Mouse (Mus musculus) neural tube, embryonic 14.5 days (tissue): ENCODE measurements around the gene Frmd4a. TPM values are rescaled to one million over a fixed set of nuclear protein-coding genes. Genes with fewer than 3 reads are reported as not detected.

Experiments
- ATAC-seq: fragments of 200-750 bp; cut with Nextera tagmentation; 2 replicates; pipeline ENCODE4 v1.8.0; 2017; ENCODE audit warnings: low read depth, mild to moderate bottlenecking, moderate TSS enrichment, moderate library complexity
- H3K27ac ChIP-seq: fragments of 300-500 bp; sonication (generic); 2 replicates; pipeline ENCODE4 v1.5.1; 2014; ENCODE audit warnings: low read depth, mild to moderate bottlenecking, control low read depth, low read length, moderate library complexity, mixed read lengths
- H3K27me3 ChIP-seq: fragments of 300-500 bp; sonication (generic); 2 replicates; pipeline ENCODE4 v1.6.1; 2014; ENCODE audit warnings: low read length; ENCODE audit not compliant: control insufficient read depth, insufficient read depth
- H3K36me3 ChIP-seq: fragments of 300-500 bp; sonication (generic); 2 replicates; pipeline ENCODE4 v1.6.1; 2014; ENCODE audit warnings: low read length, mixed read lengths; ENCODE audit not compliant: control insufficient read depth, insufficient read depth
- H3K4me1 ChIP-seq: fragments of 300-500 bp; sonication (generic); 2 replicates; pipeline ENCODE4 v1.6.1; 2014; ENCODE audit warnings: low read length; ENCODE audit not compliant: control insufficient read depth, insufficient read depth
- H3K4me2 ChIP-seq: fragments of 300-500 bp; sonication (generic); 2 replicates; pipeline ENCODE4 v1.6.1; 2014; ENCODE audit warnings: mild to moderate bottlenecking, low read depth, low read length, control low read depth
- H3K4me3 ChIP-seq: fragments of 300-500 bp; sonication (generic); 2 replicates; pipeline ENCODE4 v1.5.1; 2014; ENCODE audit warnings: low read depth, low read length, control low read depth, mixed read lengths
- H3K9ac ChIP-seq: fragments of 300-500 bp; sonication (generic); replicated peaks from 2 replicates; pipeline ENCODE4 v1.6.1; 2014; ENCODE audit warnings: low read depth, mild to moderate bottlenecking, control low read depth, low read length, mixed read lengths
- H3K9me3 ChIP-seq: fragments of 300-500 bp; sonication (generic); 2 replicates; pipeline ENCODE4 v1.6.1; 2016; ENCODE audit warnings: low read length; ENCODE audit not compliant: control insufficient read depth
- WGBS: fragments of 180-500 bp; shearing (Covaris S2); extraction: QIAGEN DNeasy Blood & Tissue Kit; methylation state at CpG from one replicate; pipeline ENCODE4 v1.1.7; 2014; 5-methylcytosine and 5-hydroxymethylcytosine counted together
- polyA plus RNA-seq: library from polyadenylated mRNA; unstranded; fragments of >200 nt; fragmentation: Nextera tagmentation; extraction: Ambion mirVana; gene quantifications from 2 replicates; pipeline ENCODE4 v1.2.1, GENCODE M21; 2014

Gene Frmd4a
- polyA plus RNA-seq, 1 experiment from 2014 or later: 67.4 TPM

DNA sequence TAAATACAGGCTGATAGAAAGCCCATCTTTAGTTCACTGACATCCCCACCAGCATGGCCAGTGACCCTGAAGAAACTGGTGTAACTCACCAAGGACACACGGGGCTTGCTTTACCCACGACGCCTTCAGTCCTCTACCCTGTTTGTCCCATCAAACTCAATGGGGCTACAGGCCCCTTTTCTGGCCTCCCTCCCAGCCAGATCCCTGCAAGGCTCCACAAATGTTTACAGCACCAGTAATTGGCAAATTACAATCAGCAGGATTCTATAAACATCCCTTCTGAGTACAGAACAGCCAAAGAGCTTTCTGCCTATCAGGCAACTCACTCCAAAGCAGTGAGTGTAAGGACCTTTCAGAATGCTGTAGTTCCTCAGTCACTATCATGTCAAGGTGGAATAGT, 448.6 kb downstream of the Frmd4a start:
- H3K4me1 ChIP-seq: peaks cover 6% of the 10 kb centered on the region; the same call in 1 of the 2 replicates
- no peak overlapping the region for H3K4me2 ChIP-seq
- 34% methylated on average over 3 of the region's 3 CpGs for whole genome bisulfite sequencing
- H3K9ac ChIP-seq: no peak overlapping the region
- no peaks in the 10 kb centered on the region for H3K36me3 ChIP-seq
- ATAC-seq: no peak
- H3K27ac ChIP-seq: no peak overlapping the region; the same call in 1 of the 2 replicates
- no peaks in the 10 kb centered on the region for H3K9me3 ChIP-seq
- no peak overlapping the region for H3K4me3 ChIP-seq
- H3K27me3 ChIP-seq: no peaks in the 10 kb centered on the region

DNA sequence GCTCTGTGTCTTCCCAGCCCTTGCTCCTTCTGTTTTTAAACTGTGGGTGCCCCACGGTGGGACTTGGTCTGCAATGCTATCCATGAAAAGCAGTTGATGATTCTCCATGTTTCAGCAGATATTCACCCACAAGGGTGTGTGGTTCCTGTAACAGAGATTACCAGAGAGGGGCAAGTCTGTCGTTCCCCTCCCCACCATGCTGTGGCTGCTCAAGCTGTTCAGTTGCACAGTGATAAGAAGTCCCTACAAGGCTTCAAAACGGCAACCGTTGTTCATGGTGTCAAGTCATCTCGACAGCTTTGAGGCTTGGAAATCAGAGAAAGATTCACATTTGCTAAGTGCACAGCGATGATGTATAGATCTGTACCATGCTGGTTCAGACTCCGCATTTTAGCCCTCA, 449.8 kb downstream of the Frmd4a start:
- Histone ChIP-seq H3K36me3 (no peaks in the 10 kb centered on the region), H3K4me3 (no peak overlapping the region), H3K9ac (no peak overlapping the region), H3K9me3 (no peaks in the 10 kb centered on the region), H3K4me2 (no peak overlapping the region), H3K27ac (no peak overlapping the region), H3K4me1 (peaks cover 3% of the 10 kb centered on the region; the same call in 1 of the 2 replicates), H3K27me3 (no peaks in the 10 kb centered on the region)
- 91% methylated on average over 7 of the region's 7 CpGs for WGBS
- no peak for ATAC-seq

DNA sequence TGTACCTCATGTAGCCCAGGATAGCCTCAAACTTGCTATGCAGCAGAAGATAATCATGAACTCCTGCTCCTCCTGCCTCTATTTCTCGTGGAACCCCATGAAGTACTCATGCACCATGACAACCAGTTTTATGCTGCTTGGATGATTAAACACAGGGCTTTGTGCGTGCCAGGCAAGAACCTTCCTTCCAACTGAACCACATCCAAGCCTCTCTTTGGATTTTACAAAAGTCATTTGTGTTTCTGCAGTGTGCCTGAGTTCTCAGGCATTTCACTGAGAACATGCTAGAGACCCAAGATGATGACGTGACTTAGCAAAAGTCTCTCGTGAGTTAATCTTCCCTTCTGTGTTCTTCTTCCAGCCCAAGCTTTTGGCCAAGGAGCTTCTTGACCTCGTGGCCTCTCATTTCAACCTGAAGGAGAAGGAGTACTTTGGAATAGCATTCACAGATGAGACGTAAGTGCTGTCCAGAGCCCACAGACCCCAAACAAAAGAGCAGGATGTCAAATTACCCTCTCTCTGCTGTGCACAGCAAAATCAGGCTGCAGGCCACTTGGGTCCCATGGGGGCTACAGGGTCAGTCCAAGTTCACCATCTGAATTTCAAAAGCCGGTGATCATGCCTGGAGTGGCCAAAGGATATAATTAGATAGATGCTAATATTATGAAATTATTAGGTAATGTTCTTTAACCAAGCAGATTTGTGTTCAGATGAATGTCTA, 455.4 kb downstream of the Frmd4a start:
- peaks cover 2% of the 10 kb centered on the region; the same call in 1 of the 2 replicates for H3K36me3 ChIP-seq
- H3K4me3 ChIP-seq: no peak overlapping the region
- no peak overlapping the region for H3K9ac ChIP-seq
- 40% methylated on average over 7 of the region's 7 CpGs for WGBS
- ATAC-seq: no peak
- H3K27ac ChIP-seq: no peak overlapping the region
- no peaks in the 10 kb centered on the region for H3K27me3 ChIP-seq
- 0 out of 2 replicates have a peak, but pooled peaks cover 3% of the 10 kb centered on the region for H3K4me1 ChIP-seq
- no peak overlapping the region for H3K4me2 ChIP-seq
- no peaks in the 10 kb centered on the region for H3K9me3 ChIP-seq

DNA sequence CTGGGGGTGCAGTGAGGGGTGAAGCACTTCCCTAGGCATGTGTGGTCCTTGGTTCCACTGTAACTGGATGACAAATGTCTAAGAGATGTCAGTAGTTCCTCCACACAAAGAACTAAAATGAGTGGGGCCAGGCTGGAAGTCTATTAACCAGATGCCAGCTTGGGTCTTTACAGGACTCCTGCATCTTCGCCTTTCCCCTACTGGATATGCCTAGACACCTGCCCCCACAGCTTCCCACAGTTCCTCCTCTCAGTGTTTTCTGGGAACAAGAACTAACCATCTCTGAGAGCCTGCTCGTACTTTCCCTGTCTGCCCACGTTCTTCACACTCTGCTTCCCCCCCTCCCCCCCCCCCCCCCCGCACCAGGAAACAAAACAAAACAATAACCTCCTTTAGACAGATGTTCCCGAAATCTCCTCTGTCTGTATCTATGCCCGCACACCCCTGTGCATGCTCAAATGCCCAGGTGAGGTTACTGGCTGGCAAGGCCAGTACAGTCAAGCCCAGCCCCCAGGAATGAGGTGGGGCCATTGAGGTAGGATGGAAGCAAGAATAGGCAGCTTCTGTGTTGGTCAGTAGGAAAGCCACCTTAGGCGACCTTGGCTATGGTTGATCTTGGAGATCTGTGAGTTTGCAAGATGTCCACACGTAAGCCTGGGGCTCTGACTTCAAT, 456.5 kb downstream of the Frmd4a start:
- H3K27ac ChIP-seq: no peak overlapping the region
- no peak for ATAC-seq
- WGBS: 68% methylated on average over 8 of the region's 8 CpGs

DNA sequence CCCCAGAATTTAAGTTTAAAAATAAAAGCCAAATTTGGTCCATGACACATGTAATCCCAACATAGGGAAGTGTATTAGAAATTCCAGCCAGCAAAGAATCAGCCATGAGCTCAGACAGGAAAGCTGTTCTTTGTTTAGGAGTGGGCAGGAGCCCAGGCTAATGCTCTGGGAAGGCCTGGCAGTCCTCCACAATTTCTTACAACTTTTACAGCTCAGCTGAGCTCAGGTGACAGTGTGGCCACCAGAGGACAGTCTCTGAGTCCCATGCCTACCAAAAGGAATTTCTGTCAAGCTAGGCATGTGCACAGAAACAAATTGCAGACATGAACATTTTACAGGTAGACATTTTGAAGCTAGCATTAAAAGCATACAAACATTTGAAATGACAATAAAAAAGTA, 457.0 kb downstream of the Frmd4a start:
- Histone ChIP-seq H3K36me3 (peaks cover 4% of the 10 kb centered on the region; the same call in 1 of the 2 replicates), H3K4me3 (no peak overlapping the region), H3K9ac (no peak overlapping the region), H3K9me3 (no peaks in the 10 kb centered on the region), H3K4me2 (no peak overlapping the region), H3K27me3 (no peaks in the 10 kb centered on the region), H3K27ac (no peak overlapping the region), H3K4me1 (peaks cover 3% of the 10 kb centered on the region; the same call in 1 of the 2 replicates)
- ATAC-seq: no peak

More for the DNA sequence above, 456.5 kb downstream of the Frmd4a start:
- Histone ChIP-seq H3K4me1 (peaks cover 3% of the 10 kb centered on the region; the same call in 1 of the 2 replicates), H3K4me2 (no peak overlapping the region), H3K9me3 (no peaks in the 10 kb centered on the region), H3K27me3 (no peaks in the 10 kb centered on the region), H3K9ac (no peak overlapping the region), H3K4me3 (no peak overlapping the region), H3K36me3 (peaks cover 4% of the 10 kb centered on the region; the same call in 1 of the 2 replicates)

DNA sequence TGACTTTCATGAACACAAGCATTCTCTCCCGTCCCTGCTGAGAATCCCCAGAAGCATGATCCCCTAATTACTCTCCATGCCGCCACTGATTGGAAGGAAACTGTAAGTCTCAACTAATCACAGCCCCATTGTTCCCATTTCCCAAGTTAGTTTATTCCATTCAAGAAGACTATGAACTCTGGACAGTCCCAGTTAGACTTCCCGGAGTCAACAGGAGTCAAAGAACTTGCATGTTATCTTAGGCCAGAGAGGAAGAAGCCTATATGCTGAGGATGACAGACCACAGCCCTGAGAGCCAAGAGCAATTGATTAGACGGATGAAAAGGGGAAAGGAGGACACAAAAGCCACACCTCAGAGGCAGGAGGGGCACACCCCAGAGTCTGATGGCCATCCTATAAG, 458.5 kb downstream of the Frmd4a start:
- 68% methylated on average over 4 of the region's 4 CpGs for WGBS
- Histone ChIP-seq H3K27ac (no peak overlapping the region), H3K4me3 (no peak overlapping the region), H3K4me1 (peaks cover 11% of the 10 kb centered on the region; the same call in 1 of the 2 replicates), H3K4me2 (no peak overlapping the region), H3K27me3 (no peaks in the 10 kb centered on the region), H3K9ac (no peak overlapping the region), H3K36me3 (peaks cover 4% of the 10 kb centered on the region; the same call in 1 of the 2 replicates), H3K9me3 (no peaks in the 10 kb centered on the region)
- ATAC-seq: no peak

DNA sequence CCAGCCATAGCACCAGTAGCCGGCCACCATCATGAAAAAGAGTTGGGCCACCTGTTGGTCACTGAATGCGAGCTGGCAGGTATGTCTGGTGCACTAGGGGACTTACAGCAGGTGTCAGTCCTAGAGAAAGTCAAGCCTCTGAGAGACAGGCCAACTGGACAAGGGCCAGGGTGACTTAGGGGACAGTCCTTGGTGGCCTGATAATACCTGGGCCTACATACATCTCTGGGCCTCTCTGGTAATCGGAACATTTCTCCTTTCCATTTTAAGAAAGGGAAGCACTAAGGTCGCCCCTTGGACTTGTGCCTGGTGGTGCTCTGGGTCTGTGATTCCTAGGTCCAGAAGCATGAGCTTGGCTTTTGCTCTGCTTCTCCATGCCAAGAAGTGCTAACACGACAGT, 459.1 kb downstream of the Frmd4a start:
- Histone ChIP-seq H3K4me2 (no peak overlapping the region), H3K36me3 (peaks cover 4% of the 10 kb centered on the region; the same call in 1 of the 2 replicates), H3K4me3 (no peak overlapping the region), H3K27me3 (no peaks in the 10 kb centered on the region), H3K9ac (no peak overlapping the region), H3K4me1 (peaks cover 14% of the 10 kb centered on the region; the same call in 1 of the 2 replicates), H3K9me3 (no peaks in the 10 kb centered on the region), H3K27ac (no peak overlapping the region)
- WGBS: 93% methylated on average over 5 of the region's 5 CpGs
- ATAC-seq: no peak

DNA sequence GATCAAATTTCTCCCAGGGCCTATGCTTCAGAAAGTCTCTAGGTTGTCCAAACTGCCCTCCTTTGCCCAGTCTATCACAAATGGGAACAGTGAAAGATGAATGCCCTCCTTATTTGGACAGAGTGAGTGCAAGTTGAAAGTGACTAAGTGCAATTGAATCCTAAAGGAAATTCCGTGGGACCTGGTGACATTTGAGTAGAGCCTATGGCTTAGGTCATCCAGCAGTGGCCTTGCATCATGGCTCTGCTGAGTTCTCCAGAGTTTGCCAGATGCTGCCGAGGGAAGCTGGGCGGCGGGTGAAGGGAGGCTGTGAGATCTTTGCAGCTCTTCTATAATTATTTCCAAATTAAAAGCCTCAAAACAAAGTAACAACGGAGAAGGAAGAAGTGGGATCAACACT, 459.8 kb downstream of the Frmd4a start:
- WGBS: 88% methylated on average over 5 of the region's 5 CpGs
- no peak for ATAC-seq
- H3K27me3 ChIP-seq: no peaks in the 10 kb centered on the region
- no peak overlapping the region for H3K27ac ChIP-seq
- no peak overlapping the region for H3K4me3 ChIP-seq
- peaks cover 4% of the 10 kb centered on the region; the same call in 1 of the 2 replicates for H3K36me3 ChIP-seq
- peaks cover 14% of the 10 kb centered on the region; the same call in 1 of the 2 replicates for H3K4me1 ChIP-seq
- H3K9ac ChIP-seq: no peak overlapping the region
- H3K4me2 ChIP-seq: no peak overlapping the region
- no peaks in the 10 kb centered on the region for H3K9me3 ChIP-seq

DNA sequence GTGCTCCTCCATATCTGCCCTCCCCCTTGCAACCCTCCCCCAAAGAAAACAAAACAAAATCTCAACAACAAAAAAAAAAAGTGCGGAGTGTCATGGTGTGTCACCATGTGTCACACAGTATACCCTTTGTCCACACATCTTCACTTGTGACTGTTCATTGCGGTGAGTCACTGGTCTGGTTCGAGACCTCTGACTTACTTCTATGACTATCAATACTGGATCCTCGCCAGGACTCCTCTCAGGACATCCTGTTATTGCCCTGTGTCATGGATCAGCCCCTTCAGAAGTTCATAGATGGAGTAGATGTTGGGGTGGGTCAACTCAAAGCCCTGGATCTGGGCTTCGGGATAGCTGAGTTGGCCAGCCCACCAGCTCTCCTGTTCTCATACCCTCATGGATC, 462.7 kb downstream of the Frmd4a start:
- no peaks in the 10 kb centered on the region for H3K9me3 ChIP-seq
- H3K4me3 ChIP-seq: no peak overlapping the region
- H3K36me3 ChIP-seq: peaks cover 4% of the 10 kb centered on the region; the same call in 1 of the 2 replicates
- no peak overlapping the region for H3K9ac ChIP-seq
- H3K4me2 ChIP-seq: no peak overlapping the region
- ATAC-seq: no peak
- H3K27ac ChIP-seq: no peak overlapping the region
- H3K27me3 ChIP-seq: no peaks in the 10 kb centered on the region
- peaks cover 14% of the 10 kb centered on the region; the same call in 1 of the 2 replicates for H3K4me1 ChIP-seq
- 92% methylated on average over 5 of the region's 5 CpGs for WGBS
